Mouse (Mus musculus) kidney, postnatal 14 days (tissue): ENCODE data around the gene Cys1.

Experiments
- DNase-seq: peaks from one replicate; pipeline ENCODE4 v3.0.0; 2022; ENCODE audit warnings: mixed read lengths

Gene Cys1

DNA sequence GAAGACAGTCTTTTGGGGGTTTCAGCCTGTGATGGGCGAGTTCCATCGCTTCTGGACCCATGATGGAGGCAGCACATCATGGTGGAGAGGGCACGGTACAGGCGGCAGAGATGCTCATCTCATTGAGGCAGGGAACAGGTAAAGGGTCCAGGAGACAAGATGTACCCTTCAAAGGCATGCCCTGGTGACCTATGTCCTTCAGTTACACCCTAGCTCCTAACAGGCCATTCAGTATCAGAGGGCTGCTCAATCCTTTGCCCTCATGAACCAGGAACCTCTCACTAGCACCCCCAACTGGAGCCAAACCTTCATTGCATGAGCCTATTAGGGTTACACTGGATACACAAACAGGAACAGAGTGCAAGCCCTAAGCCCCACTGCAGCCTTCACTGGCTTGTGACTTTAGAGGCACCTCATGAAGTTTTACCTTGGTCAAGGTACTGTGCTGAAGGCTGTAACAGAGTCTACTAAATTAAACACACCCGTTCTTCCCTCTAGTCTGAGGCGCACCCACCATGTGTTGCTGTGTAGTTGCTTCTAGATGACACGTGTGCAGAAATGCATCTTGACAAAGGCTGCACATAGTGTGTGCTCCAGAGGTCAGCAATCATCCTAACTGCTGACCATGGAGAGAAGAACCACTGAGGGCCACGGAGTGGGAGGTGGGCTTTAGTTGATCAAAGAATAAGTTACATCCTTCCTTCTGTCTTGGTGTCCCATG, 16.0 kb upstream of the Cys1 start:
- no peak for DNase-seq

DNA sequence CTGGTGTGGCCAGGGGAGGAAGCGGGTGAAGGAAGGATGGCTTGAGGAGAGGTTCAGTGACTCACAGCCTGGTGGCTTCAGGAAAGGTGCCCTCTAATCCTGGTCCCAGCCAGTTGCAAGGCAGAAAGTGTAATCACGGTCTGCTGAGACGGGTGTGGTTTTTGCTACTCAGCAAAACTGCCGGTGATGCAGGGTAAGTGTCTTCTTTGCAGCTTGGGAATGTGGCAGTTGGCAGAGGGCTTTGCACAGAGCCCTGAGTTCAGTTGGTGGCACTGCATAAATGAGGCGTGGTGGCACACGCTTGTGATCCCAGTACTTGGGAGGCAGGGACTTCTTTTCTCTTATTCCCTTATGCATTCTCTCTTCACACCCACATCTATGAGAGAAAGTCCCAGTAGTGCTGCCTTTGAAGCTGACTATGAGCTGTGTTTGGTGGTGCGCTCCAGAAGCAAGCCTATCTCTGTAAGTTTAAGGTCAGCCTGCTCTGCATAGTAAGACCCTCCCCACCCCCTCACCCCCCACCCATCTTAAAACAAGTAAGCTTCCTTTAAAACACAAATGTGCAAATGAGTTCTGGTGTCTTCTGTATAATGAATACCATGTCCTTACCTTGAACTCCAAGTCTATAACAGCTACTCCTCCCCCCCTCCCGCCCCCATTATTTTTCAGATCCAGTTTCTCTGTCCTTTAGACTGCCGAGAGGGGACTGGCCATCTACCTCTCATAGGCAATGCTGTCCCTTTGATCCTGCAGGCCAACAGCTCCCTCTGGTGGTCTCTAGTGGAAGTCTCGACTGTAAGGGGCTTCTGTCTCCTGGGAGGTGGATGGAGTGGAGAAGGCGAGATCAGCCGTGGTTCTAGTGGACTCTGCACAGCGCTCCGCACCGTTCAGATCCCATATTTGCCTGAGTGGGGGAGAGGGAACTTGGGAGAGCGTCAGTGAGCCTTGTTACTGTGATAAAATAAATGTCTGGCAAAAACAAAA, 15.2 kb upstream of the Cys1 start:
- DNase-seq, result peak; percentile 92

DNA sequence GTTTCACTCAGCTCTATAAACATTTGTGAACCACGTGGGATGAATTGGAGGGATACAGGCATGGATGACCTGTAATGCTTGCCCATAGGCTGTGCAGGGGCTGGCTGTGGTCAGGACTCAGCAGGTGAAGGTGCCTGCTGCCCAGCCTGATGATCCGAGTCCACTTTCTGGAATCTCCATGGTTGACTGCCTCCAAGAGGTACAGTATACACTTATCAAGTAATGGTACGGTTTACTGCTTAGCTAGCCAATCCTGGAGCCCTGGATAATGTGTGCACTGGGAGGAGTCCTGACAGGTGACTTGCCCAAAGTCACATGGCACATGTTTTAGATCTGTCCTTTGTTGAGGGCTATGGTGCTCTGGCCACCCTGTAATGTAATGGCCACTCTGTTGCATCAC, 8.7 kb upstream of the Cys1 start:
- peak; percentile 68 for DNase-seq

DNA sequence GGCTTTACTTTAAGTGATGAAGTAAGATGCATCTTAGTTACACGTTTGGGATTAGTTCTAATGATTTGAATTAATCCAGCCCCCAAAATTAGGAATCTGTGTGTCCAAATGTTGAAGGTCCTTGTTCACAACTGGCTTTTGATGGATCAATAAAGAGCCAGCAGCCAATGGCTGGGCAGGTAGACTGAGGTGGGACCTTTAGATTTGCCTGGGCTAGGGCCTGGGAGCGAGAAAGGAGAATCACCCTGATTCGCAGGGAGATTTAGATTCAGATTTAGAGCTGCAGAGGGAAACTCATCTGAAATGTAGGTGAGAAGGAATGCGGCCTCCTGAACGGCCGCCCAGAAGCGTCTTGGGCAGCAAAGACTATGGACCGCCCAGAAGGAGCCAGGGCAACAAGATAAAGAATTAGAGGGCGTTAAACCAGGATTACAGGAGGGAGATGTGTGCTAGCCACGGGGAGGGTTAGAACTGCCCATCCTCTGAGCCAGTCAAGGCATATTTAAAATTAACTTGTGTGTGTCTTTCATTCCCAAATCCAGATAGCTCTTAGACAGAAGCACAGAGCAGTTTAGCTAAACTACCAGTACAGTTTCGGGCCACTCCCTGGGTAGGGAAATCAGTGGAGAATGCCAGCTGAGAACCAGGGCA, 5.2 kb upstream of the Cys1 start:
- DNase-seq, result no peak

DNA sequence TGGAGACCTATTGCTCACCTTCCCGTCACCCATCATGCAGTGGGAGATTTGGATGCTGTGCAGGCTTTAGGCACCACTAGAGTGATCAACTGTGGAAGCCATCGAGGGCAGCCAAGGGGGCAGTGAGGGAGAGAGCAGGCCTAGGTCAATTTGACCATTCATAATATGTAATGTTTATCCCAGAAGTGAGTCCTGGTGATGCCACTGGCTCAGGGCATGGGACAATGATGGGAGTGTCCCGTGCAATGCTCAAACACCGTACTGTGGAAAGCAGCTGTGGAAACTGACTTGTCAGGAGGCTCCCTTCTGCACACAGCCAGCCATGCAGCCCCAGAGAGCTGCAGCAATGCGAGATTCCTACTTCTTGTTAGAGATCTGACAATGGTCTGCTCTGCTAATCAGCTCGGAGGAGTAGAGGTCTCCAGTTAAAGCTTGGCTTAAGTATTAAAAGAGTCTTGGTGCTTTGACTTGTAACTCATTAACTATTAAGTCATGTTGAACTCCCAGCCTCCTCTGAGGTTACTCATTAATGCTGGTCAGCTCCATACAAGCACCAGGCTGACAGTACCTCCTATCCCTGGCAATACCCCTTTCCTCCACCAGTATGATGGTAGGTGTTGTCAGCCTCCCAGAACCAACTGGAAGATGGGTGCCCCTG, 4.6 kb upstream of the Cys1 start:
- DNase-seq, result peak; percentile 78

DNA sequence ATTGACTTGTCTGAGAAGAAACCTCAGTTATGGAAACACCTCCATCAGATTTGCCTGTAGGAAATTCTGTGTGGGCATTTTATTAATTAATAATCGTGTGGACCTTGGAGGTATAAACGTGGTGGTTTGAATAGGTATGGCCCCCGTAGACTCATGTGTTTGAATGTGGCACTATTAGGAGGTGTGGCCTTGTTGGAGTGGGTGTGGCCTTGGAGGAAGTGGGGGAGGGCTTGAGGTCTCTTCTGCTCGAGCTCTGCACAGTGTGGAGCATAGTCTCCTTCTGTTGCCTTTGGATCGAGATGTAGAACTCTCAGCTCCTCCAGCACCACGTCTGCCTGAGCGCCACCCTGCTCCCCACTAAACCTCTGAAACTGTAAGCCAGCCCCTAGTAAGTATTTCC, 1.8 kb upstream of the Cys1 start:
- DNase-seq, result no peak

DNA sequence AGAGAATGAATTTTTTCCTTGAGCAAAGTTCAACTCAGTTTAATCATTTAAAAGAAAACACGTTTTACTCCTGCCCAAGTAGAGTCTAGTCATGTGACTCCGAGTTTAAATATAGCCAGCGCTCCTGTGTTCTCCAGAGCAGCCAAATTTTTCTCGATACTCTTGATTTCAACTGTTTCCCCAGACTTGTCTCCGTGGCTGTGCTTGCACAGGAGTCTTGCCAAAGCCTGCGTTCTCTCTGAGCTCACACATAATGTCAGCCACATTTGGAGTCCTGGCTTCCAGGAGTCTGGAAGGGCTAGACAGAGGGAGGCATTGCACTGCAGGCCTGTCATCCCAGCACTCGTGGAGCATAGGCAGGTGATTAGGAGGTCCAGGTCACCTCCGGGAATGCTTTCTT, 950 bp upstream of the Cys1 start:
- peak; percentile 77 for DNase-seq

DNA sequence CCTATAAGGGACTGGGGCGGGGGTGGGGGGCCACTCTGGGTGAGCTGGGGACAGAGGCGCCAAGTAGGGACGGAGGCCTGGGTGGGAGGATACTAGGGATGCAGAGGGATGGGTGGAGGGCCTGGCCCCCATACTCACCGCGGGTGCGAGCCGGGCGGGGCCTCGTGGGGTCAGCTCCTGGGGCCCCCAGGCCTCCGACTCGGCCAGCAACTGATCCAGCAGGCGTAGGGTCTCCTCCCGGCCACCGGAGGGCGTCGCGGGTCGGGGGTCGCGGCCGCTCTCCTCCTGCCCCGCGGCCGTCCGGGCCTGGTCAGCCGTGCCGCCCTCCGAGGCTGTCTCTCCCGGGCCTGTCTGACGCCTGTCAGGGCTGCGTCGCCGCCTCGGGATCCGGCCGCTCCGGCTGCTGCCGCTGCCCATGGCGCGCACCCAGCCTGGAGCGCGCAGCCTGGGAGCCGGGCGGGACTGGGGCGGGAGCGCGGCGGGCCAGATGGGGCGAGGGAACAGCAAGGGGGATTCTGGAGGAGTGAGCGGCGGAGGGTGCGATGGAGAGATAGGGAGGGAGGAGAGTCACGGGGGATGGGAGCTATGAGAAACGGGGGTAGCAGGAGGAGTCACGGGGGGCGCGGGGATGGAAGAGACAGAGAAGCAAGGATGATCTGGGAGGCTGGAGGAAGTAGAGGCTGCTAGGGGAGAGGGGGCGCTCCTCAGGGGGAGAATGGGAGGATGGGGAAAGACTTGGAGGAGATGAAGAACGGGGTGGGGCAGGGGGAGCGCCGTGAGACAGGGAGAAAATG, 924 bp downstream of the Cys1 start:
- peak; percentile 44 for DNase-seq

DNA sequence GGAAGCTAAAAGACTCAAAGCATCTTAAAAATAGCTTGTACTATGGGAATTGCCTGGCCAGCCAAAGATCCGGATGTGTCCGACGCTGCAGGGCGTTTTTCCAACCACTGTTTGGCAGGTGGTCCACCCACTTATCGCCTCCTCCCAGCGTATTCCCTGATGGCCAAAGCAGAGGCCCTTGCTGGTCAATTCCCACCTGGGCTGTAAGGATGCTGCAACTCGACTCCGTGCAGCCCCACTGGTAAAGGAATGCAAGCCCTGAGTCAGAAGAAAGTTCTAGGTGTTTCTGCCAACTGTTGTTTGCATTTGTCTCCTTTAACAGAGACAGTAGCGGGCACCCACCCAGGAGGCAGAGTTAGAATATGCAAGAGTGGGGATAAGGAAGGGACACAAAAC, 1.5 kb downstream of the Cys1 start:
- DNase-seq, result peak; percentile 40

DNA sequence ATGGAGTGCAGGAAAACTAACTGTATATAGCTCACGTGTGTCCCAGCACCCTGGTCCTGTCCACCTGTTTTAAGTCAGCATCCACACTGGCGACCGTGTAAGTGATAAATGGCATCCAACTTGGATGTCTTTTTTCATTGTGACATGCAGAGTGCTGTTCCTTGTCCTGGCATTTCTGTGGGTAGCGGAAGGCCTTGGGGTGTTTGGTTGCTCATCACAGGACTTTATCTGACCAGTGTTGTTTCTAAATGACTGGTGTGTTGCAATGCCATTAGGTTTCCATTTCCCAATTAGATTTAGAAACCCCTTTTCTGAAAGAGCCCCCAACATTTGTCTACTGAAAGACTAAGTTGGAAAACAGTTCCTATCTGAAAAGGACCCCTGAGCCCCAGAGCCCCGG, 19.5 kb downstream of the Cys1 start:
- DNase-seq, result no peak

DNA sequence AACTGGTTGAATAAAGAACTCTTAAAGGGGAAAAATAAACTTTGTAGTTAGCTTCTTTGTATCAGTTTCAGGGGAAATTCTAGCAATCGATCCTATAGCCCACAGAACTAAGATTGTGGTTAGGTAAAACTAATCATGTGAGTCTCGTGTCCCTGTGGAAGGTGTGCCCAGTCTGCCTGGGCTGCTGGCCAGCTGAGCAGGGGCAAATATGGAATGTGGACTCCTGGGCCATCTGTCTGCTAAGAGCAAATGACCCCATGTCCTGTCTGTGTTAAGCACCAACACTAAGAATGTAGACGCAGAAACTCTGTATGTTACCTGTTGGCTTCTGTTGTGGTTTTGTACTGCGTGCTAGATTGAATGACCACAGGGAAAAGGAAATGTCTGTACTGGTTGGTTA, 20.5 kb downstream of the Cys1 start:
- DNase-seq, result peak; percentile 69

DNA sequence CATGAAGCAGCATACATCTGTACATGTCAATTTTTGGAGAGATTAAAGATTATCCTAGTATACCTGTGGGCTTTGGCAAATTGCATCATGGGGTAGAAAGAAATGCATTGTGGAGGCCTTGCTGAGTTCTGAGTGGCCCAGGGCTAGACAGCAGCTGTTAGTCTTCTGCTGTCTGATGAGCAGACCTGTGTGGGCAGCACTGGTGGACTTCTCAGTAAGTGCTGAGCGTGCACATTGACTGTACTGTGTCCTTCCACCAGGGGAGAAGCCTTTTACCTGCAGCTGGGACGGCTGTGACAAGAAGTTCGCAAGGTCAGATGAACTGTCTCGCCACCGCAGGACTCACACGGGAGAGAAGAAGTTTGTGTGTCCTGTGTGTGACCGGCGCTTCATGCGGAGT, 21.7 kb downstream of the Cys1 start:
- no peak for DNase-seq

DNA sequence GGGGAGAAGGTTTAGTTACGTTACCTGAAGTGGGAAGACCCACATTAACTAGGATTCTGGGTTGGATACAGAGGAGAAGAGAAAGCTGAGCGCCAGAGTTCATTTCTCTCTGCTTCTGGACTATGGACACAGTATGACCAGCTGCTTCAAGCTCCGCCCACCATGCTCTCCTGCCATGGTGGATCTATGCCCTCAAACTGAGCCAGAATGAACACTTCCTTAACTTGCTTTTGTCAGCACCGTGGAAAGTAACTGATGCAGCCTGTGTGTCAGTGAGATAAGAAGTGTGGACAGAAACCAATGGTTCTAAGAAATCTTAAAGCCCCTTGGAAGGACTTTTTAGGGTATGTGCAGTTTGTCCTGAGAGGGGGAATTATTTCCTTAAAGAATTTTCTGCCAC, 22.6 kb downstream of the Cys1 start:
- peak; percentile 59 for DNase-seq

DNA sequence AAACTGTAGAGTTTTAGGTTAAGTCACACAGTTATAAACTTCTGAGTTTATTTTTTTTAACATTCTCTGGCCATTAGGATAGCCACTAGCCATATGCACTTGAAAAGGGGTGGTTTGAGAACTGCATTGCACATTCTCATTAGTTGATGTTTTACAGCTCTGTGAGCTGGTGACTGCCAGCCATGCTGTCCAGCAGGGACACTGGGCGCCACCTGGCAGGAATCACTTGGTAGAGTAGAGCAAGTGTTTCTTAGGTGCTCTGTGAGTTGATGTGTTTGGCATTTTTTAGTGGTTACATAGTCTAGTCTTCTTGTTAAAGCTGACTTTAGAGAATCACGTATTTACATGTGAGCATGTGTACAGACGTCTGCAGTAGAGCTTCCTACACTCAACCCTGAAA, 25.2 kb downstream of the Cys1 start:
- DNase-seq, result peak; percentile 53

DNA sequence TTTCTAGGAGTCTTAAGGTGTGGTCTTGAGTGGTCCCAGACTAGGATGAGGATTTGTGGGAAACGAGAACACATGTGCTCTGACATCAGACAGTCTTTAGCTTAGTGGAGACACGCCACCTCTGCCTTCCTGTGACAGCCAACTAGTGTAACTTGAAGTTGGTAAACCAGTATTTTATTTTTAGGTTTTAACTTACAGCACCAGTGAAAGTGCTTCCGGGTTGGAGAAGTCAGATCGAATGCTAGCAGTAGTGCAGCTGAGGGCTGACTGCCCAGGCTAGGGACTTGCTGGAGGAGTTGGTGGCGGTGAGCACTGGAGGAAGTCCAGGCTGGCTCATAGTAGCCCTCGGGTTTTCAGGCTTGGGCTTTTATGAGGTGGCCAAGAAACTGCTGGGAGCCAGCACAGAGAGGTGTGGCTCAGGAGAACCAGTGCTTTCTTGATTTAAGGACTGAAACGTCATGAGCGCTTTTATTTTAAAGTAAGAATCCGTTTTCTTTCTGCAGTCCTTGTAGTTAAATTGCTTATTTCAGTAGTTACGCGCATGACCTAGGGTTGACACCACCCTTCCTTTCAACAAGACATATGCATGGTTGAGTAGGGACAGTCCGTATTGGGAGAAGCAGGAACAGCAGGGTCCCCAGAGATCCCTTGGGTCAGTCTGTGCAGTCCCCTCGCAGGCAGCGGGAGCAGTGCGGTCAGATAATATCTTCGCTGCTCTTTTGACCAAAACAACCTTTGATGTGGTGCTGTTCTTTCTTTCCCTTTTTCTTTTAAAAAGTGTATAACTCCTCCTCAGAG, 27.3 kb downstream of the Cys1 start:
- DNase-seq, result no peak

DNA sequence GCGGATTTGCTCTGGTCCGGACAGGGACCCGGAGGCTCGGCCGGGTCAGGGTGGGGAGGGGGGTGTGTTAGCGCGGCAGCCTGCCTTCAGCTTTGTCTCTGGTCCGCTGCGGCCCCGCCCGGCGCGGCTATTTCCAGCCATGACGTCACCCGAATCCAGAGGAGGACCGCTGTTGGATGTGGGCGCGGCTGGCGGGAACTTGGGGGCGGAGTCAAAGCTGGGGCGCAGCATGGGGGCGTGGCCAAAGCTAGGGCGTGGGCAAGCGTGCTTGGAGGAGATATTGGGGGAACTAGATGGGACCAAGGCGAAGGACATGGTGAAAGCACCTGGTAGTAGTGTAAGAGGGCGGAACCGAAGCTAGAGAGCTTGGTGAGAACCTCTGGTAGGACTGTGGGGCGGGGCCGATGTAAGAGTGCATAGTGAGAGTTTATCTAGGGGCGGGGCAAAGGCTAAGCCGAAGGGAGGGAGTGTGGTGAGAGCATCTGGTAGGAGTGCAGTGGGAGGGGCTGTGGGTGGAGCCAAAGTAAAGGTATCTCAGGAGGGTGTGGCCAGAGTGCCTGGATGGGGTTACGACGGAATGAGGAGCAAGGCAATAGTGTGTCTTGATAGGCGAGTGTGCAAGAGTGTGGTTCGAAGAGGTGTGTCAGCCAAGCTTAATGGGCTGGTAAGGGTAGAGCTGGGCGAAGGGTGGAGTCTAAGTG, 29.8 kb downstream of the Cys1 start:
- DNase-seq, result peak; percentile 98

DNA sequence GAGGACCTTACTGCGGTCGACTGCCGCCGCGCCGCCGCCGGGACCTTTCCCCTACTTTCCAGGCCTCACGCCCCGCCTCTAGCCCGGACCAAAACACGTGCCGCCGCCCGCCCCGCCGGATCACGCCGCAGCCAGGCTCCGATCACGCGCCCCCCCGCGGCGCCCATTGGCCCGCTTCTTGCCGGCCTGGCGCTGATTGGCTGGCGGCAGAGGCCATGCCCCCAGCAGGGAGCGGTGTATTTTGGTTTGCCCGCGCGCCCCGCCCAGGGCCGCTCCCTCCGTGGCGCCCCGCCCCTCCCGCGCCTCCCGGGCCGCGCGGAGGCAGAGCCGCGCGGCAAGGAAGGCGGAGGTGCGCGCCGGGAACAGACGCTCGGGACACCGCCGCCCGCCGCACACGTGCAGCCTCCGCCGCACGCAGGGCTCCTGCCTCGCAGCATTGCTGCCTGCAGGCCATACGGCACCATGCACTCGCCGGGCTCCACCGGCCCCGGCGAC, 30.5 kb downstream of the Cys1 start, which contains the start of gene Klf11:
Klf11 (plus strand) TSS at position 212 of the 495 bp plus-strand sequence.
- DNase-seq, result peak; percentile 99

DNA sequence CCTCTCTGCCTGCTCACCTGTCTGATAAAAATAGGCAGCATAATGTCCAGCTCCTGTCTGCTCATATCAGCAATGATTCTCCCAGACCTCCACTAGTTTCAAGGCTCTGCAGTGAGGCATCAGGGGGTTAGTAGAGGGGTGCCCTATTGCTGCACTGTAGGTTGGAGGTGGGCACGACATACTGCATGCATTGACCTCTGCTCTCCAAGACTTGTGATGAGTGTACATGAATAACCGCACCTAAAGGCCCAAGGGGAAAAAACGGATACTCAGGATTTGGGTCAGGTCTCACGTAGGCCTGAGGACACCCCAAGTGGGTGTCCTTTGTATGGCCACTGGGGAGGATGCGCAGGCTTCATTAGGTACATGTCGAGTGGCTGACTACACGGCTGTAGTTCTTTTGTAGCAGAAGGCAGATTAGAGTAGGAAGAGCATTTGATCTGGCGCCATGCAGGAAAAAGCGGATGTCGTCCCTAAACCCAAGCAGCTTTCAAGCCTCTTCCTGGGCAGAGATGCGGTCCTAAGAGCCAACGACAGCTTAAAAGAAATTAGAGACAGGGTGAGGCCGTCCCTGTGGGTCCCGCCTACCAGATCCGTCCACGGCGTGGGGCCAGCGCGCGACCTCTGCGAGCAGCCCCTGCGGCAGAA, 31.1 kb downstream of the Cys1 start:
- no peak for DNase-seq

DNA sequence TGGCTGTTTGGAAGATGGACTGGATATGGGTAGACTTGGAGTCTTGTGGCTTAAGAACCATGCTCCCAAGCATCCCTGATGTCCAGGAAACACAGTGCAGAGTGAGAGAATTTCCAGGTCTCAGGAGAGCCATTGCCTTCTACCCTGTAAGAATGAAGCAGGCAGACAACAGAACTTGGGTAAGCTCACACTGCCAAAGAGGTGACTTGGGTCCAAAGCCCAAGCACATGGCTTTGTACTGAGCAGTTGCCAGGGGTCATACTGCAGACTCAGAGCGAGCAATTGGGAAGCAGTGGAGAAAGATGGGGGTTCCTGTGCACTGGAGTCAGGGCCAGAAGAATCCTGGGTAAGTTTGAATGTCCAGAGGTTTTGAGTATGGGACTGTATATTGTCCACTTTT, 33.5 kb downstream of the Cys1 start:
- no peak for DNase-seq

DNA sequence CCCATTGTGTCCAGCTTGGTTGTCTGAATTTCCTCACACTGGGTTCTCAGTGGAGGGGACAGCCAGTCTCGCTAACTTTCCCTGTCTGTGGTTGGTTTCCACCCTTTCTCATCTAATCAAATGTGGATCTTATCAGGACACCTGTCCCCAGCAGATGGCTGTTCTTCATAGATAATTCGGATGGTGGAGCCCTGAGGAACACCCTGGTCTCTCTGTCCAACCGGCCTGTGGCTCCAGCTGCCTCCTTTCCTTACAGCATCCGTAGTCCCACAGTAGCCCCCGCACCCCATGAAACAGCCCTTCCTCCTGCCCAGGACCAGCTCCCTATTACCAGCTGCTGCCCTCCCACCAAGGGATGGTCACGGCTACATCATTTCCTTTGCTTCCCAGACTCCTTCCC, 35.7 kb downstream of the Cys1 start:
- no peak for DNase-seq
